Mouse (Mus musculus) midbrain, postnatal 0 days (tissue): Measurements from ENCODE around the gene Kcns1. TPM values are rescaled to one million over a fixed set of nuclear protein-coding genes. Genes with fewer than 3 reads are reported as not detected.
A peak's percentile ranks its signal among the peaks of the same experiment; 100 is the strongest.

Source experiments
- ATAC-seq: fragments of 200-750 bp; cut with Nextera tagmentation; 2 replicates; pipeline ENCODE4 v1.8.0; 2017; ENCODE audit warnings: moderate number of reproducible peaks, mild to moderate bottlenecking, moderate TSS enrichment, moderate library complexity; ENCODE audit not compliant: low FRiP score
- DNase-seq: peaks from one replicate; pipeline ENCODE4 v3.0.0-alpha.2; 2015; ENCODE audit warnings: low spot score
- H3K27ac ChIP-seq: fragments of 300-500 bp; sonication (generic); 2 replicates; pipeline ENCODE4 v1.5.1; 2014; ENCODE audit warnings: low read depth, mild to moderate bottlenecking, low read length, mixed read lengths
- H3K27me3 ChIP-seq: fragments of 300-500 bp; sonication (generic); 2 replicates; pipeline ENCODE4 v1.6.1; 2014; ENCODE audit warnings: low read length, control low read depth, mixed read lengths; ENCODE audit not compliant: insufficient read depth
- H3K36me3 ChIP-seq: fragments of 300-500 bp; sonication (generic); 2 replicates; pipeline ENCODE4 v1.6.1; 2014; ENCODE audit warnings: low read length, control low read depth, mixed read lengths; ENCODE audit not compliant: insufficient read depth
- H3K4me1 ChIP-seq: fragments of 300-500 bp; sonication (generic); 2 replicates; pipeline ENCODE4 v1.6.1; 2014; ENCODE audit warnings: mild to moderate bottlenecking, control low read depth, antibody characterized with exemption, low read length, mixed read lengths; ENCODE audit not compliant: insufficient read depth
- H3K4me2 ChIP-seq: fragments of 300-500 bp; sonication (generic); 2 replicates; pipeline ENCODE4 v1.6.1; 2014; ENCODE audit warnings: low read depth, mild to moderate bottlenecking, low read length, mixed read lengths; ENCODE audit not compliant: poor library complexity, severe bottlenecking
- H3K4me3 ChIP-seq: fragments of 300-500 bp; sonication (generic); 2 replicates; pipeline ENCODE4 v1.5.1; 2014; ENCODE audit warnings: low read depth, mild to moderate bottlenecking, low read length, moderate library complexity
- H3K9ac ChIP-seq: fragments of 300-500 bp; sonication (generic); replicated peaks from 2 replicates; pipeline ENCODE4 v1.6.1; 2014; ENCODE audit warnings: mild to moderate bottlenecking, low read length, moderate library complexity, mixed read lengths; ENCODE audit not compliant: poor library complexity, severe bottlenecking
- H3K9me3 ChIP-seq: fragments of 300-500 bp; sonication (generic); 2 replicates; pipeline ENCODE4 v1.6.1; 2016; ENCODE audit warnings: low read length, control low read depth
- CTCF ChIP-seq: IDR thresholded peaks from 2 replicates; pipeline ENCODE4 v1.5.1; 2016; ENCODE audit warnings: antibody characterized with exemption, mild to moderate bottlenecking
- WGBS: fragments of 180-500 bp; shearing (Covaris S2); extraction: QIAGEN DNeasy Blood & Tissue Kit; methylation state at CpG from one replicate; pipeline ENCODE4 v1.1.7; 2014; 5-methylcytosine and 5-hydroxymethylcytosine counted together
- polyA plus RNA-seq: library from polyadenylated mRNA; unstranded; fragments of >200 nt; fragmentation: Nextera tagmentation; extraction: Ambion mirVana; gene quantifications from 2 replicates; pipeline ENCODE4 v1.2.1, GENCODE M21; 2015
- total RNA-seq: library from RNA; depleted of rRNA; stranded (reverse); fragments of >200 nt; gene quantifications from 2 replicates; pipeline ENCODE4 v1.2.3, GENCODE M21; 2014

Gene Kcns1
- total and polyA plus RNA-seq, 2 experiments from 2014 or later, result 3.8 to 10.1 TPM

DNA sequence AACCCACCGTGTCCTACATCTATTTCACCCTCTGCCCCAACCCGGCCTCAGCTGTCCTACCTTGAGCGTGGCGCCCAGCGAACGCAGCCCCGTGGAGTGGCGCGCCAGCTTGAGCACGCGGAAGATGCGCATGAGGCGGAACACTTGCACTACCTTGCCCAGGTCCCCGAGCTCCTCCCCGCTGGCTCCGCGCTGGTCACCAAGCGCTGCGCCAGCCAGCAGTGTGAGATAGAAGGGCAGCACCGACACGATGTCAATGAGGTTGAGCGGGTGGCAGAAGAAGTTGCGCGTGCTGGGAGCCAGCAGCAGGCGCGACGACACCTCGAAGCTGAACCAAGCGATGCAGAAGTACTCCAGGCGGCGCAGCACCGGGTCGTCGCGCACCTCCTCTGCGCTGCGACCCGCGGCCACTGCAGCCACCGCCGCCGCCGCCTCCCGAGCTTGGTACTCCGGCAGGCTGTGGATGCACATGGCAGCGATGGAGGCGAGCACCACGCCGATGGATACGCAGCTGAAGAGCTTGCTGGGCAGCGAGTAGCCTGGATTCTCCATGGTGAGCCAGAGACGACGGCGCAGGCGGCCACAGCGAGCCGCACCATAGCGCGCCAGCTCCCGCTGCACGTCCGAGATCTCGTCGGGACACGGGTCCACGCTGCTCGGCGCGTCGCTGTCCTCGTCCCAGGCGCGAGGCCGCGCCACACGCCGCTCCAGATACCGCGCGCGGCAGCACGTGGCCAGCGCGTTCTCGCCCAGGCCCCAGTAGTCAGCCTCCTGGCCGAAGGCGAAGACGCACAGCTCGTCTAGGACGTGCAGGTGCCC is 3.0 kb downstream of the Kcns1 start:
- Histone ChIP-seq H3K4me2 (peak overlapping the region; percentile 58), H3K9me3 (no peaks in the 10 kb centered on the region), H3K9ac (peak overlapping the region; percentile 55), H3K4me1 (no peaks in the 10 kb centered on the region), H3K36me3 (no peaks in the 10 kb centered on the region), H3K27me3 (peaks cover 61% of the 10 kb centered on the region), H3K27ac (no peak overlapping the region; the same call in 1 of the 2 replicates), H3K4me3 (peak overlapping the region; percentile 40)
- 0 out of 2 replicates have a peak, but pooled peaks have one; percentile 6 for TF ChIP-seq CTCF
- peak; percentile 89 for ATAC-seq
- DNase-seq, result peak; percentile 12
- WGBS, result 12% methylated on average over 77 of the region's 90 CpGs

DNA sequence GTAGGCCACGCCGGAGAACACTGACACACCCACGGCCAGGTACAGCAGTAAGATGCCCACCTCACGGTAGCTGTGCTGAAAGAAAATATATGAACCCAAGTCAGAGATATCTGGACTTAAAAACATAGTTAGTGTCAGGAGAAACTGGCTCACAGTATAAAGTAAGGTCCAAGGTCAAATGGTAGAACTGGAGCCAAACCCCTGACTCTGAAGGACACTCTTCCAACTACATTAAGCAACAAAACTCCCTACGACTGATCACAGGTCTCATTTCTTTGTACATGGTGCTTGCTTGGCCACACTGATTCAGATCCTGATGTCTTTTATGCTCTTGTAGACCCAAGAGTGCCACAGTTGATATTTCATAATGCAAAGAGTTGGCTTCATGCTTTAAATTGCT is 6.0 kb downstream of the Kcns1 start:
- TF ChIP-seq CTCF, result no peak
- H3K27ac ChIP-seq, result no peak overlapping the region
- H3K4me3 ChIP-seq, result no peak overlapping the region
- H3K36me3 ChIP-seq, result no peaks in the 10 kb centered on the region
- no peak overlapping the region for H3K4me2 ChIP-seq
- H3K9me3 ChIP-seq, result no peaks in the 10 kb centered on the region
- no peak overlapping the region for H3K9ac ChIP-seq
- no peak for DNase-seq
- peaks cover 42% of the 10 kb centered on the region for H3K27me3 ChIP-seq
- no peaks in the 10 kb centered on the region for H3K4me1 ChIP-seq
- ATAC-seq, result no peak
- WGBS, result 93% methylated on average over 5 of the region's 5 CpGs

DNA sequence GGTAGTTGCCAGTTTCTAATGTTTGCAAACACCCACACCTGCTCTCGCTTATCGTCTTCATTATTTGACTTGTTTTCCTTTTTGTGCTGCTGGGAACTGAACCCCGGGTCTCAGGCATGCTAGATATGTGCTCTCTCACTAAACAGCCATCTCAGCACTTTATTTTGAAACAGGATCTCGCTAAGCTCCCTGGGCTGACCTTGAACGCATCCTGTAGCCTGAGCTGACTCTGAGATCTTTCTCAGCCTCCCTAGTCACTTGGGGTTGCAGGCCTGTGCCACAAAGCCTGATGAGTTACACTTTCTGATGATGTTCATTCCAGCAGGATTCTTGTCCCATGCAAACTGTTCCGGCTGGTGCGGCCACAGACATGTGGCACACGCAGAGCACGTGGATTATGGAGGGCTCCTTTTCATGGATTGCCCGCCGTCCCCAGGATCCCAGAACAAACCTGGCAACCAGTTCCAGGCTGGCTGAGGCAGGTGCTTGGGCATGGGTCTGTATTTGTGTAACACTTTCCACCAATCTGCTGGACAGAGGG is 9.3 kb downstream of the Kcns1 start:
- Histone ChIP-seq H3K27ac (no peak overlapping the region), H3K36me3 (no peaks in the 10 kb centered on the region), H3K4me3 (no peak overlapping the region), H3K4me1 (no peaks in the 10 kb centered on the region), H3K4me2 (no peak overlapping the region), H3K9me3 (no peaks in the 10 kb centered on the region), H3K9ac (no peak overlapping the region), H3K27me3 (peaks cover 8% of the 10 kb centered on the region)
- no peak for DNase-seq
- WGBS, result 85% methylated on average over 11 of the region's 11 CpGs
- no peak for ATAC-seq
- TF ChIP-seq CTCF, result no peak

DNA sequence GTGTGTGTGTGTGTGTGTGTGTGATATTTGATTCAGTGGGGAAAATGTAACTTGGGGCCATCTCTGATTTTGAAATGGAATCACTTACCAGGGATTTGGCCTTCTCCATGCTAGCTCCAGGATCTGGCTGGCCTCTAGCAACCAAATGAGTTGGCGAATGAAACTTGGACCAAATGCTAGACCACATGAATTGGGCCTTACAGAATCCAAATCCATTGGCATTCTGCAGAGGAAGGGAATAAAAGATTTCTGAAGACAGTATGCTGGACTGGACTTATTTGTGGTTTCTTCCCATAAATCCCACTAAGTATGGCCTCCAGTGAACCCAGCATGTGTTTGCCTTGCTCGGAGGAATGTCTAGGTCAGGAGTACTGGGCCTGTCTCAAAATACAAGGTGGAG is 12.1 kb downstream of the Kcns1 start:
- H3K36me3 ChIP-seq, result peaks cover 8% of the 10 kb centered on the region
- no peak for TF ChIP-seq CTCF
- DNase-seq (no peak), ATAC-seq (no peak)
- no peak overlapping the region for H3K27ac ChIP-seq
- H3K27me3 ChIP-seq, result no peaks in the 10 kb centered on the region
- H3K9ac ChIP-seq, result no peak overlapping the region
- no peak overlapping the region for H3K4me3 ChIP-seq
- no peak overlapping the region for H3K4me2 ChIP-seq
- H3K4me1 ChIP-seq, result no peaks in the 10 kb centered on the region
- no peaks in the 10 kb centered on the region for H3K9me3 ChIP-seq
- WGBS, result 90% methylated on average over 2 of the region's 2 CpGs

DNA sequence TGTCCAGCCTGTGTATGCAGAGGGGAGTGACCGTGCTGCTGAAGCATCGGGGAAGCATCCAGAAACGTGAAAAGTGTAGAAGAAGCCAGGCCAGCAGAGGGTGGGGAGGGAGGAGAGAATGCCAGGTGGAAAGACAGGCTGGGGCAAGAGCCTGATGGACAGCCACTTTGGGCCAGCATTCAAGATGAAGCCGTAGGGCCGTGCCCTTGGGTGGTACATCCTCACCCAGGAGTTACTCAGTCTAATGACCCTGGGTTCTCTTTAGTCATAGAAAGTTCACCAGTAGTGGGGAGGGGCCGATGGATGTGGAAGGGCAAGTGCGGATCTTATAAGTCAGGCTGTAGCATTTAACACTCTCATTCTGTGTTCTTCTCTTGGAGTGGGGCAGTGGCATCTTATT is 14.8 kb downstream of the Kcns1 start:
- no peak overlapping the region for H3K4me2 ChIP-seq
- no peaks in the 10 kb centered on the region for H3K27me3 ChIP-seq
- WGBS, result 89% methylated on average over 7 of the region's 7 CpGs
- DNase-seq (no peak), ATAC-seq (no peak)
- no peak for TF ChIP-seq CTCF
- no peaks in the 10 kb centered on the region for H3K9me3 ChIP-seq
- no peaks in the 10 kb centered on the region for H3K4me1 ChIP-seq
- no peak overlapping the region for H3K4me3 ChIP-seq
- H3K9ac ChIP-seq, result no peak overlapping the region
- no peak overlapping the region for H3K27ac ChIP-seq
- H3K36me3 ChIP-seq, result peaks cover 19% of the 10 kb centered on the region

DNA sequence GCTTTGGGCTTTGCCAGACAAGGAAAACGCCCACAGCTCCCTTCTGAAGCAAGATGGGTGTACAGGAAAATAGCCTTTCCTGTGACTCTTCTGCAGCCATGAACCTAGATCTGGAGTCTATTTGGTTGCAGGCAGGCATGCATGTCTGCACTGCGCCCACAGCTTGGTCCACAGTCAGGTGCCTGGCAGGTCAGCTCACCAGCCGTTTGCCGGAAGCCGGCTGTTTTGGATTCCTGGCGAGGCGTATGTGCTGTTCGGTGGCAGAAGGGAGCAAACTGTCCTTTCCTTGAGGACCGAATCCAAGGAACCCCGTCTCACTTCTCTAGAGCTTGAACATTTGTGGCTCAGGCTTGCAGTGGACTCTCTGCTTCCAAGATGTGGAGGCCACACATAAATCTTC is 16.9 kb downstream of the Kcns1 start:
- no peak overlapping the region for H3K4me3 ChIP-seq
- no peaks in the 10 kb centered on the region for H3K4me1 ChIP-seq
- no peak for ATAC-seq
- no peak overlapping the region for H3K9ac ChIP-seq
- H3K36me3 ChIP-seq, result peaks cover 19% of the 10 kb centered on the region
- TF ChIP-seq CTCF, result no peak
- no peaks in the 10 kb centered on the region for H3K9me3 ChIP-seq
- H3K4me2 ChIP-seq, result no peak overlapping the region
- 96% methylated on average over 10 of the region's 10 CpGs for WGBS
- H3K27ac ChIP-seq, result no peak overlapping the region
- no peak for DNase-seq
- no peaks in the 10 kb centered on the region for H3K27me3 ChIP-seq
